Mouse (Mus musculus): Measurements from ENCODE around the gene Lima1. TPM values are rescaled to one million over a fixed set of nuclear protein-coding genes. Genes with fewer than 3 reads are reported as not detected.
A peak's percentile ranks its signal among the peaks of the same experiment; 100 is the strongest.

Gene Lima1
- total RNA-seq, 1 experiment from 2014 or later, result 6.5 TPM

DNA sequence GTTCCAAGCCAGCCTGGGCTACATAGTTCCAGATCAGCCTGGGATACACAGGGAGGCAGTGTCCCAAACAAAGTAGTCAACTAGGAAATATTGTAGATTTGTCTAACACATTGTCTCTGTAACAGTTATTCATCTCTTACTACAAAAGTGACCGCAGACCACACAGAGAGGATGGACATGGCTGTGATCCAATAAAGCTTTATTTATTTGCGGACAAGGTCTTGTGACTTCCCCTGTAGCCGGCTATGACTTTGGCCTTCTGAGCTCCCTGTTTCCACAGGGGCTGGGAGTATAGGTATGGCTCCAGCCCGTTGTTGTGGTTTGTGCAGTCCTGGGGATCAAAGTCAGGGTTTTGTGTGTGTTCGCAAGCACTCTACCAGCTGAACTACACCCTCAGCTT is 3.3 kb upstream of the Lima1 start:
- no peak for ATAC-seq (replicated peaks in 1 of 2; ENCODE audit: insufficient read depth in 1 of 2, low FRiP score in 2 of 2, low TSS enrichment in 1 of 2, low read depth in 1 of 2, poor library complexity in 2 of 2, severe bottlenecking in 2 of 2)

DNA sequence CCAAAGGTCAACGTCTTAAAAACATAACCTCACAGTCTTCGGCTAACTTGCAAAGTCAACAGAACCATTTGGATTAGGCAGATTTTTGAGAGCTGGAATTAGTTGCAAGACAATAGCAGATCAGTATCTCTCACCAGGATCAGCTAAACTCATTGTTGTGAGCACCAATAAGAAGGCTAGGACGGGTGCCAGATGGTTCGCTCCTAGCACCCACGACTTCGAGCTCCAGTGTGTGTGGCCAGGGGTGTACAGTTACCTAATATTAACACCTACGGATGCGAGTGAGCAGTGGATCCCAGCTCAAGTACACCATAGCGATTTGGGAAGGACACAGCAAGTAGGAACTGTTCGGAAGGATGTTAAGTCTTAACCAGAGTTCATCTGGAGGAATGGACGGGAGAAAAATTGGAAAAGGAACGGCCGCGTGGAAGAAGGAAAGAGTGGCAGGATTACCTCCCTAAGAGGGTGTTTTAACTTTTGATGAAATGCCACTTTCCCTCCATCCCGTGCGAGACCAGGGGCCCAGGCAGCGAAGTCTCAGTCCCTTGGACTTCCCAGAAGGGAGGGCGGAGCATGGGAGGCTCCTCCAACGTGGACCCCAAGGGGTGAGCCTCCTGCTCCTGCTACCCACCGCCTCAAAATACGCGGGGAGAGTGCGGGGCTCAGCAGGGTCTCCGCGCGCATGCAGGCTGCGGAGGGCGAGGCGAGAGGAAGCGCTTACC is 483 bp downstream of the Lima1 start:
- ATAC-seq (replicated peaks in 1 of 2; ENCODE audit: insufficient read depth in 1 of 2, low FRiP score in 2 of 2, low TSS enrichment in 1 of 2, low read depth in 1 of 2, poor library complexity in 2 of 2, severe bottlenecking in 2 of 2), result 0 out of 4 replicates have a peak, but pooled peaks of 1 of the 2 experiments have one; percentile 16

DNA sequence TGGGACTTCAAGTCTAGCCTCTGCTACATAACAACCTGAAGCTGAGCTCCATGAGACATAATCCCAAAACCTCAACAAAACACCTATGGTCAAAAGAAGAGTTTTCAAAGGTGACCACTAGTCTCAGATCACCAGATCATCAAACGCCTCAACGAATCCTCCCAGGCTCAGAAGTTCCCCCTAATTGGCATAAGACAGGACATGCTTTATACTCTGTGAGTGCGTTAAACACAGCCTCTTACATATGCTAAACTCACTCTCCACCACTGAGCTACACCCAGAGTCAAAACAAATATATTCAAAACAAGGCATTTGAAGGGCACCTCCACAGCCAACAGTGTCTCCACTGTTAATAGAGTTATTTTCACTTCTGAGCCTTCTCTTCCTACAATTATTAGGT is 2.7 kb downstream of the Lima1 start:
- no peak for ATAC-seq (replicated peaks in 1 of 2; ENCODE audit: insufficient read depth in 1 of 2, low FRiP score in 2 of 2, low TSS enrichment in 1 of 2, low read depth in 1 of 2, poor library complexity in 2 of 2, severe bottlenecking in 2 of 2)

DNA sequence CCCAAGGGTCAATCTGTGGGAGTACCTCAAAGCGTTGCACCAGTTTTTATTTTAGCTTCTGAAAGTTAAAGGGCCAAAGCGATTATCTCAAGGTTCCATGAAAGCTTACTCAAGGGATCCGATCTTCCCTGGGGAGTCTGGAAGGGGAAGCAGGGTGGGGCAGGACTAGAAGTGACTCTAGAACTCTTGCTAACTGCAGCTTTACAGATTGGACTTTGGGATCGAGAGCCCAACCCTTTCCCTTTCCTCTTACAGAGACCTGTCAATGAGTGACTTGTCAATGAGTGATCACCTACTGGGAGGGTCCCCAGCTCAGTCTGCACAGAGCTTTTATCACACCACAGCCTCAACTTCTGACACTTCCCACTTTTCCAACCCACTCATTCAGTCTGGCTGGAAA is 7.6 kb downstream of the Lima1 start:
- ATAC-seq (replicated peaks in 1 of 2; ENCODE audit: insufficient read depth in 1 of 2, low FRiP score in 2 of 2, low TSS enrichment in 1 of 2, low read depth in 1 of 2, poor library complexity in 2 of 2, severe bottlenecking in 2 of 2), result no peak

DNA sequence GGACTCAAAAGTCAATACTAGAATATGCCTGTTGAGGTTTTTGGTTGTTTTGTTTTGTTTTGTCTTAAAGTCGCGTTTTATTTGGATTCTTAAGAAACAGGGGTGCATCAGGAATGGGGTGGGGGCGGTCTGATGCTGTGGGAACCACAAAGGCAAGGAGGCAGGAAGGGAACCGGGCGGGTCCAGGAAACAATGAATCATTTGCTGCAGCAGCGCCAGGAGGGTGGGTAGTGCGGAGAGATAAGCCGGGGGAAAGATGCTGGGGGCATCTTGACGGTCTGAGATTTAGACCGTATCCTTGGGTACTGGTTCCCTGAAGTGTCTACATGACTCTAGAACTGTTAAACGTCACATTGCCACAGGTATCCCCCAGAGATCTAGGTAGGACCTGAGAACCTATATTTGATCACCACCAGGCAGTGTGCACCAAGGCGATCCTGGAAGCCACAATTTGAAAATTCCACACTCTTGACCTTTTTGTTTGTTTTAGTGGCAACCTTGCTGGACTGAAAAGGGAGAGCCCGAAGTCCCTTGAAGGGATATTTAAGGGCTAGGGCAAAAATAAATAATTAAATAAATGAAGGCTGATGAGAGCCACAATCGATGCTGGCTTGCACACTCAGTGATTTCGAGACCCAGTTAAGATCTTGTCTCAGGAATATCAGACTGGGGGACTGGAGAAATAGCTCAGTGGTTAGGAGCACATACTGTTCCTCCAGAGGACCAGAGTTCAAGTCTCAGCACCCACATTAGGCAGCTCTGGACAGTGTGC is 8.6 kb downstream of the Lima1 start:
- ATAC-seq (replicated peaks in 1 of 2; ENCODE audit: insufficient read depth in 1 of 2, low FRiP score in 2 of 2, low TSS enrichment in 1 of 2, low read depth in 1 of 2, poor library complexity in 2 of 2, severe bottlenecking in 2 of 2), result 0 out of 4 replicates have a peak, but pooled peaks of 1 of the 2 experiments have one; percentile 22

DNA sequence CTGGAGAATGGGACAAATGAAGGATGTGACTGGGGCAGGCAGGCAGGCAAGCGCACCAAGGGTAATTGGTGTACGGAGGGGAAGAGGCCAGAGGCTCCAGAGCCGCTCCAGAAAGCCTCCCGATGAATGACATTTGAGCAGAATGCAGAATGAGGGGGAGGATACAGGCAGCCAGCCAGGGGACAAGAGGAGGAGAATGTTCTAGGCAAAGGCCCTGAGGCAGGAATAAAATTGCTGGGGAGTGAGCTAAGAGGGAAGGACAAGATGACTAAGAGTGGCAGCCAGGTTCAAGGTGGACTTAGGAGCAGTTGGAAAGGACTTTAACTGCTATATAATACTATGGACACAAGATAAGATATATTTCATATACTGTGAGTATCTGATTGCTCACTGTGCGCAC is 9.3 kb downstream of the Lima1 start:
- no peak for ATAC-seq (replicated peaks in 1 of 2; ENCODE audit: insufficient read depth in 1 of 2, low FRiP score in 2 of 2, low TSS enrichment in 1 of 2, low read depth in 1 of 2, poor library complexity in 2 of 2, severe bottlenecking in 2 of 2)

DNA sequence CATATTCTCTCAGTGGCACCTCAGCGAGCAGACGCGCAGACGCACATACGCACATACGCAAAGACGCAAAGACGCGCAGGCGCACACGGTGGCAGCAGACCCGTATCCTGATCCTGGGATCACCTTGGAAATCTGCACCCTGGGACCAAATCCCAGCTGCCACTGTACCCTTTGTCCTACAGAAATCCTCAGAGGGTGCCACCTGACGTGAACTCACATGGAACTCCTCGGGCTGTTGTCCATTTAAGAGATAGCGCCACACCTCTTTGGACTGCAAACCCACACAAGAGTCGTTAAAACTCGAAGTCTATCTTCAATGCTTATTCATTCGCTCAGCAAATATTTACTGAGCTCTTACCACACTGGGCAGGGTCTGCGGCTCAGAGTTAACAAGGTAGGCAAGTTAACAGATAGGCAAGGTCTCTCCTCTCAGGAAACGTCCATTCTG is 9.7 kb downstream of the Lima1 start:
- no peak for ATAC-seq (replicated peaks in 1 of 2; ENCODE audit: insufficient read depth in 1 of 2, low FRiP score in 2 of 2, low TSS enrichment in 1 of 2, low read depth in 1 of 2, poor library complexity in 2 of 2, severe bottlenecking in 2 of 2)

DNA sequence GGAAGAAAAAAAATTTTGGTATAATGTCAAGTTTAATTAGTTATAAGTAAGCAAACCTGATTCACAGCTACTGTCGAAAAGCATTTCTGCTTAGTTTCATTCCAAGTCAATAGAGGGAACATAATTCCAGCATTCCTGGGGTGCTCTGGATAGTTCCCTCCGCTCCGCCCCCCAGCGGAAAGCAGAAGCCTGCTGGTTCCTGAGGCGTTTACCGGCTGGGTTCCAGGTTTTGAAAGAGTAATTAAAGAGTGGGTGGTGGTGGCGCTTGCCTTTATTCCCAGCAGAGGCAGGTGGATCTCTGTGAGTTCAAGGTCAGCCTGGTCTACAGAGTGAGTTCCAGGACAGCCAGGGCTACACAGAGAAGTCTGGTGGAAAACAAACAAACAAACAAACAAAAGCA is 10.2 kb downstream of the Lima1 start:
- ATAC-seq (replicated peaks in 1 of 2; ENCODE audit: insufficient read depth in 1 of 2, low FRiP score in 2 of 2, low TSS enrichment in 1 of 2, low read depth in 1 of 2, poor library complexity in 2 of 2, severe bottlenecking in 2 of 2), result no peak

DNA sequence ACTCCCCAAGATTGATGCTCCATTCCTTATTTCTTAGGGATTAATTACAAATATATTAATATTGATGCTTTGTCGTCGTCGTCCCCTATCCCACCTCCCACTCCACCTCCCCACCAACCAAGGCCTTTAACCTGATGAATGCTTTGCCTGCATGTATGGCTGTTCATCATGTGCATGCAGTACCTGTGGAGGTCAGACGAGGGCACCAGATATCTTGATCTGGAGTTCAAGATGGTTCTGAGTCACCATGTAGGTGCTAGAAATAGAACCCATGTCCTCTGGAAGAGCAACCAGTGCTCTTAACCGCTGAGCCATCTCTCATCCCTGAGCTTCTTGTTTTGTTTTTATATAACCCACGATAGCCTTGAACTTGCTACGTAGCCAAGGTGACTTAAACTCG is 11.5 kb downstream of the Lima1 start:
- no peak for ATAC-seq (replicated peaks in 1 of 2; ENCODE audit: insufficient read depth in 1 of 2, low FRiP score in 2 of 2, low TSS enrichment in 1 of 2, low read depth in 1 of 2, poor library complexity in 2 of 2, severe bottlenecking in 2 of 2)

DNA sequence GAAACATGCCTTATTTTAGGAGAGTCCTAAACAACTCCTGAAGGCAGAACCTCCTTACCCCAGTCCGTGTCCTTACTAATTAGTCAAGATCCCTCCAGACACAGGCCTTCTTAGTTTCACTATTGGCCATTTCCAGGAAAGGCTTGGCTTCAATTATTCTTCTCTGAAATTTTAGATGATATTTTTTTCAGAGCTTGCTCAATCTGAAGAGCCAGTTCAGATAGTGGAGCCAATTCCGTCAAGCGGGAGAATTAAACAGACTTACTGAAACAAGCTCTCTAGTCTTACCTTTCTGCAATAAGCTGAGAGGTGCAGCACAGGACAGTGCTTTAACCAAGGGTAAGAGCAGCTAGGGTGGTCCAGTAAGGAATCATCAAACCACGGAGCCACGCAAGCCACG is 11.9 kb downstream of the Lima1 start:
- no peak for ATAC-seq (replicated peaks in 1 of 2; ENCODE audit: insufficient read depth in 1 of 2, low FRiP score in 2 of 2, low TSS enrichment in 1 of 2, low read depth in 1 of 2, poor library complexity in 2 of 2, severe bottlenecking in 2 of 2)

DNA sequence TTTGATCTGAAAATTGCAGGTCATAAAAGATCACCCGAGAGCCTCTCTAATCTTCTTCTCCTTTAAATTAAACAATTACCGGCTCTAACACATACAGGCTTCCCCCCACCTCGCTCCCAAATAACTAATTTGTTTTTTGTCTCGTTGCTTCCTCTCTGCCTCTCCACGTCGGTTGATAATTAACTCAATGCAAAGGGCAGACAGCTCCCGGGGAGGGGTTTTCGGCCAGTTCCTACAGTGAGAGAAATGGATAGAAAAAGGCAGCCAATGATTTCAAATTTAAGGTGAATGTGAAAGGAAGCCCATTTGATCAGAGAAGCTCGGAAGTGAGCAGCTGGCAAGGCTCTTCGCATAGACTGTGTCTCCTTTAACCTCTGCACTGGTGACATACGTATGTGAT is 12.8 kb downstream of the Lima1 start:
- no peak for ATAC-seq (replicated peaks in 1 of 2; ENCODE audit: insufficient read depth in 1 of 2, low FRiP score in 2 of 2, low TSS enrichment in 1 of 2, low read depth in 1 of 2, poor library complexity in 2 of 2, severe bottlenecking in 2 of 2)

DNA sequence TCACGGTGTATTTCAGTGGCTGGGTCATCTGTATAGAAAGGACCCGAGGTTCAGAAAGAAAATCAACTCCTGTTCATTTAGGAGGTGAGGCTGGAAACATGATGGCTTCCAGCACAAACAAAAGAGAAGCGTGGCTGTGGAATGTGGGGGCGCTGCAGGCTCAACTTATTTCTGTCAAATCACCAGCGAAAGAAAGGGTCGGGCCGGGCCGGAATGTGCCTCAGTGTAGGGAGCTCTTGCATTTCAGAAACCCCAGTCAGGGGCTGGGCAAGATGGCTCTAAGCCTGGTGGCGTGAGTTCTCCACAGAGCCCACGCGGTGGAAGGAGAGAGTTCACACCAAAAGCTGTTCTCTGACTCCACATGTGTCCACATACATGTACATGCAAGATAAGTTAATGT is 13.3 kb downstream of the Lima1 start:
- ATAC-seq (replicated peaks in 1 of 2; ENCODE audit: insufficient read depth in 1 of 2, low FRiP score in 2 of 2, low TSS enrichment in 1 of 2, low read depth in 1 of 2, poor library complexity in 2 of 2, severe bottlenecking in 2 of 2), result no peak

DNA sequence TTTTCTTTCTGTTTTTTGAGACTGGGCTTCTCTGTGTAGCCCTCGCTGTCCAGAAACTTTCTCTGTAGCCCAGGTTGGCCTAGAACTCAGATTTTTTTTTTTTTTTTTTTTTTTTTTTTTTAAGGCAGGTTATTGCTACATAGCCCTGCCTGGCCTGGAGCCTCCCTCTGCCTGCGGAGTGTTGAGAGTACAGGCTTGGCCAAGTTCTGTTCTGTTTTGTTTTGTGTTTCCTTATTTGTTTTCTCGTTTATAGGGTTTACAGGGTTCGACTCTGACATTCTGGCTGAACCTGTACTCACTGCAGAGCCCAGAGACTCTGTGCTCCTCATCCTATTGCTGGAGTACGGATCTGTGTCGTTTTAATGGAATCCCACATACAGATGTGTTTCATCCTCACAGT is 13.7 kb downstream of the Lima1 start:
- no peak for ATAC-seq (replicated peaks in 1 of 2; ENCODE audit: insufficient read depth in 1 of 2, low FRiP score in 2 of 2, low TSS enrichment in 1 of 2, low read depth in 1 of 2, poor library complexity in 2 of 2, severe bottlenecking in 2 of 2)

DNA sequence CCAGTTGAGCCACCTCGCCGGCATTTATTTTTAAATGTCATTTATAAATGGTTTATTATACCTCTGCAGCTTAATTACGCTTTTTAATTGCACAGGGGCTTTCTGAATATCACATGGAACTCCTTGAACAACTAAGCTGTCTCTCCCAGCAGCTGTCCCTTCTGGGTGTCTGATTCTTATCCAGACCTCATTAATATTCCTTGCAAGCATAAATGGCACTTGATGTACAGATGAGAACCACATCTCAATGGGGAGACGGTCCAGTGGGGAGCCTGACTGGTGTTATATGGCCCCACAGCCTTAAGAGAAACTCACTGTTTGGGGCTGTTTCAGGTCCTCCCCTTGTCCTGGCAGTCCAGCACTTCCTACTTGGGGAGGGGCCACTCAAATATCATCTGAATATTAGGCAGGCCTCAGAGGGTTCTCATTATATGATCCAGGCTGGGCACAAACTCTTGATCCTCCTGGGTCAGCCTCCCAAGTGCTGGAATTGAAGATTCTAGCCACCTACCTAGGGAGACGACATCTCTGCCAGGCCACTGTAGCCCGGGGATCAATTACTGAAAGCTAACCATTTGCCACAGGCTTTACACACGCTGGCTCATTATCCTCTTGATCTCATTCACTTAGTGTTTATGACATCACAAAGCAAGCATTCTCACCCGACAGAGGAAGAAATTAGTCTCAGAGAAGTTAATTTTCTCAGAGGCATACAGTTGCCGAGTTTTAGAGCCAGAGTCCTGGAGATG is 15.4 kb downstream of the Lima1 start:
- no peak for ATAC-seq (replicated peaks in 1 of 2; ENCODE audit: insufficient read depth in 1 of 2, low FRiP score in 2 of 2, low TSS enrichment in 1 of 2, low read depth in 1 of 2, poor library complexity in 2 of 2, severe bottlenecking in 2 of 2)

DNA sequence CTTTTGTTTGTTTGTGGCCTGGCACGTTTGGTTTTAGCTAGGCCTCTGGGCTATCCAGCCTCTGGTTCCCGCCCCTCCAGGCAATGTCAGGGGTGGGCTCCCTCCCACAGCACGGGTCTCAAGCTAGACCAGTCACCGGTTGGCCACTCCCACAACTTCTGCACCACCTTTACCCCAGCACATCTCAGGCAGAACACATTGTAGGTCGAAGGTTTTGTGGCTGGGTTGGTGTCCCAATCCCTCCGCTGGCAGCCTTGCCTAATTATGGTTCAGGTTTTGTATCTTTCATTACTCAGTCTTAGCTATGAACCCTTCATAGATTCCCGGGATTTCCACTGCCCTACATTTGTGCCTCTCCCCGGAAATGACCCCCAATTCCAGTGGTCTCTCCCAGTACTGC is 17.8 kb downstream of the Lima1 start:
- ATAC-seq (replicated peaks in 1 of 2; ENCODE audit: insufficient read depth in 1 of 2, low FRiP score in 2 of 2, low TSS enrichment in 1 of 2, low read depth in 1 of 2, poor library complexity in 2 of 2, severe bottlenecking in 2 of 2), result no peak

DNA sequence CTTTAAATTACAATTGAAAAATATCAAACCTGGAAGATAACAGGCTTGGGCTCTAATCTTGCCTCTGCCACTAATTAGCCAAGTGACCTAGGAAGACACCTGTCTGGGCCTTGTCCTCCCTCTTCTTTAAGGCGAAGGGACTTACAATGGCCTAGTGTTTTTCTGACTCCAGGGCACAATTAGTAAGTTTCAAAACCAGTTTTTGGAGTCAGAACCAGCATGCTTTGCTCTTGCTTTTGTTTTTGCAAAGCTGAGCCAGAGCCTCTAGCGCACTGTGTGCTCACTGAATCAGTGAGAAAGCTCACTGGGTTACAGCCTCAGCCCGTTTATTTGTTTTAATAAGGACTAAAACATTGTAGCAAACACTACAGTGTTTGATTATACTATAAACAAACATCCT is 20.1 kb downstream of the Lima1 start:
- ATAC-seq (replicated peaks in 1 of 2; ENCODE audit: insufficient read depth in 1 of 2, low FRiP score in 2 of 2, low TSS enrichment in 1 of 2, low read depth in 1 of 2, poor library complexity in 2 of 2, severe bottlenecking in 2 of 2), result no peak

DNA sequence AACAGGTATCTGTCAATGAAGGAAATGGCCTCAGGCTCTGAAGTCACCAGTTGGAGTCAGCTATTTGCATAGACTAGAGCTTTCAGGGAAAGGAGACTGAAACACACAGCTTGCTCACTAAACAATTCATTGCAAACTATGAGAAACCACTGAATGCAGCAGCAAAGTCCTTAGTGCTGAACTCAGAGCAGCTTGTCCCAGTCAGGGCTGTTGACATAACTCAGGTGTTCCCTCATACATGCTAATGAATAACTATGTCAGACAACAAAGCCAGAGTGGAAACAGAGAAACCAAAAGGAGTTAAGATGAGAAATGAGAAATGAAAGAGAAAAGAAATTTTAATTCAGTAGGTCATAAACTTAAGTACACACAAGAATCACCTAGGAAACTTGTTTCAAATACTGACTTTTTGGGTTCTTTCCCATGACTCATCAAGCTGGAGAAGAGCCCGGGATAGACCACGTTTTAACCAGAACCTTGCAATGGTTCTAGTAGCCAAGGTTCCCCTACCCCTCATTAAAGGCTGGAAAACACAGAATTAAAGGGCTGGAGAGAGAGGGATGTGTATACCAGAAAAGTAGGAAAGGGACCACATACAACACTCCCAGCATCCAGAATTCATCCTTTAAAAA is 22.5 kb downstream of the Lima1 start:
- ATAC-seq (replicated peaks in 1 of 2; ENCODE audit: insufficient read depth in 1 of 2, low FRiP score in 2 of 2, low TSS enrichment in 1 of 2, low read depth in 1 of 2, poor library complexity in 2 of 2, severe bottlenecking in 2 of 2), result no peak

DNA sequence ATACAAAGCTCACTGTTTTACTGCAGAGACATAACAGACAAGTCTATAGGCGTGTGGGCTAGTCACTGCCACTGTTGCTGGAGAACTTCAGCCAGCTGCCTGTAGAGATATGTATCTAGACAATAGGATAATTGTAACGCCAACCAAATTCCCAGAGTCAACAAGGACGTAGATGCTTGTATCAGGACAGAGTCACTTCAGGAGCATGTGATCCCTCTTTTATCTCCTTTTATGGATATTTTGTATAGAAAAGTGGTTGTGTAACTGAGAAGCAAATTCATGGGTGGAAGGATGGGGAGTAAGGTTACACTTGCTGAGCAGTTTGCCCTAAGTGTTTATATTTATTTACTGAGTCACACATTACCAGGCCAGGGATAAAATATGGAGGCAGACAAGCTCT is 25.0 kb downstream of the Lima1 start:
- ATAC-seq (replicated peaks in 1 of 2; ENCODE audit: insufficient read depth in 1 of 2, low FRiP score in 2 of 2, low TSS enrichment in 1 of 2, low read depth in 1 of 2, poor library complexity in 2 of 2, severe bottlenecking in 2 of 2), result no peak

Measured in hematopoietic stem cell, adult 5-6 weeks (primary cell).